Mouse (Mus musculus) hindbrain, embryonic 11.5 days (tissue): ENCODE measurements around the gene Rtbdn. TPM values are rescaled to one million over a fixed set of nuclear protein-coding genes. Genes with fewer than 3 reads are reported as not detected.
A peak's percentile ranks its signal among the peaks of the same experiment; 100 is the strongest.

Experiments used
- ATAC-seq: fragments of 200-750 bp; cut with Nextera tagmentation; 2 replicates; pipeline ENCODE4 v1.8.0; 2017; ENCODE audit warnings: mild to moderate bottlenecking, moderate TSS enrichment, moderate library complexity; ENCODE audit not compliant: low FRiP score
- DNase-seq: peaks from one replicate; pipeline ENCODE4 v3.0.0-alpha.2; 2015; ENCODE audit warnings: low spot score
- H3K27ac ChIP-seq: fragments of 300-500 bp; sonication (generic); 2 replicates; pipeline ENCODE4 v1.5.1; 2014; ENCODE audit warnings: mild to moderate bottlenecking, low read depth, low read length
- H3K27me3 ChIP-seq: fragments of 300-500 bp; sonication (generic); 2 replicates; pipeline ENCODE4 v1.6.1; 2014; ENCODE audit warnings: mild to moderate bottlenecking, low read length, moderate library complexity, mixed read lengths; ENCODE audit not compliant: control insufficient read depth, insufficient read depth
- H3K36me3 ChIP-seq: fragments of 300-500 bp; sonication (generic); 2 replicates; pipeline ENCODE4 v1.6.1; 2014; ENCODE audit warnings: mild to moderate bottlenecking, low read length, moderate library complexity, mixed read lengths; ENCODE audit not compliant: control insufficient read depth, insufficient read depth
- H3K4me1 ChIP-seq: fragments of 300-500 bp; sonication (generic); replicated peaks from 2 replicates; pipeline ENCODE4 v1.6.1; 2014; ENCODE audit warnings: low read length, mixed read lengths; ENCODE audit not compliant: control insufficient read depth, insufficient read depth
- H3K4me2 ChIP-seq: fragments of 300-500 bp; sonication (generic); replicated peaks from 2 replicates; pipeline ENCODE4 v1.6.1; 2014; ENCODE audit warnings: mild to moderate bottlenecking, low read depth, low read length
- H3K4me3 ChIP-seq: fragments of 300-500 bp; sonication (generic); 2 replicates; pipeline ENCODE4 v1.5.1; 2014; ENCODE audit warnings: low read depth, low read length
- H3K9ac ChIP-seq: fragments of 300-500 bp; sonication (generic); 2 replicates; pipeline ENCODE4 v1.6.1; 2014; ENCODE audit warnings: low read depth, low read length
- H3K9me3 ChIP-seq: fragments of 300-500 bp; sonication (generic); 2 replicates; pipeline ENCODE4 v1.6.1; 2016; ENCODE audit warnings: low read length; ENCODE audit not compliant: control insufficient read depth
- WGBS: fragments of 180-500 bp; shearing (Covaris S2); extraction: QIAGEN DNeasy Blood & Tissue Kit; methylation state at CpG from one replicate; pipeline ENCODE4 v1.1.7; 2014; 5-methylcytosine and 5-hydroxymethylcytosine counted together
- polyA plus RNA-seq: library from polyadenylated mRNA; unstranded; fragments of >200 nt; fragmentation: Nextera tagmentation; extraction: Ambion mirVana; gene quantifications from 2 replicates; pipeline ENCODE4 v1.2.1, GENCODE M21; 2014

Gene Rtbdn
- polyA plus RNA-seq, 1 experiment from 2014 or later: 0.14 TPM

DNA sequence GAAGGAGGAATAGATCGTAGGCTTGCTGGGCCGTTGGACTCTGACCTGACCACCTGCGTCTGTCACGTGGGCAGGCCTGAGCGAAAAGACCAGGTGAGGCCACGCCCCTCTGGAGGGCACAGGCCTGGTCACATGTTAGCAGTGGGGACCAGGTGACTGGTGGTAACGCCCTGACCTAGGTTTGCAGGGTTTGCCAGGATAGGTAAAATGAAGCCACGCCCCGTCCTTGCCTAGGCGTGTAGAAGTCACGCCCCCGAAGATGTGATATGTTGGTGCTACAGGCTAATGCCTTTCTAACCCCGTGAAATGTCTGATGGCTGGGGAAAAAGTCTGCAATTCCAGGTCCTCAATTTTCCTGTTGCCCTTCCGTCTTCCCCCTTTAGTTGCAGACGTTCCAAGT, 44.0 kb downstream of the Rtbdn start:
- H3K4me2 ChIP-seq: peak overlapping the region; percentile 84
- H3K9ac ChIP-seq: peak overlapping the region; percentile 76
- no peak overlapping the region for H3K27ac ChIP-seq
- no peaks in the 10 kb centered on the region for H3K36me3 ChIP-seq
- no peaks in the 10 kb centered on the region for H3K9me3 ChIP-seq
- H3K27me3 ChIP-seq: peaks cover 25% of the 10 kb centered on the region
- DNase-seq: peak; percentile 48
- under 1% methylated on average over 15 of the region's 15 CpGs for WGBS
- peak overlapping the region; percentile 52 for H3K4me3 ChIP-seq
- peaks cover 4% of the 10 kb centered on the region for H3K4me1 ChIP-seq
- ATAC-seq: peak; percentile 64

DNA sequence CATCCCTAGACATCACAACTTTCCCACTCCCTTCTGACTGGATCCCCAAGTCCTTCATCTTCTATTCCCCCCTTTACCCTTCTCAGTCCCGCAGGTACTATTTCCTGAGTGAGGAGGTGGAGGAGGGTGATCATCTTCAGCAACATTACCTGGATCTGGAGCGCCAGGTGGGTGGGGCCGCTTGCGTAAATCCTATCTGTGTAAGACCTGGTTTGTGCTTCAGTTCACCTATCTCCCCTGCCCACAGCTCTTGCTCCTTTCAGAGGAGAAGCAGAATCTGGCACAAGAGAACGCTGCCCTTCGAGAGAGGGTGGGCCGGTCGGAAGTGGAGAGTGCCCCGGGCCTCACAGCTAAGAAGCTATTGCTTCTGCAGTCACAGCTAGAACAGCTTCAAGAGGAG, 47.6 kb downstream of the Rtbdn start:
- H3K36me3 ChIP-seq: no peaks in the 10 kb centered on the region
- peaks cover 7% of the 10 kb centered on the region for H3K4me1 ChIP-seq
- WGBS: 98% methylated on average over 9 of the region's 9 CpGs
- no peaks in the 10 kb centered on the region for H3K9me3 ChIP-seq
- ATAC-seq (no peak), DNase-seq (no peak)
- H3K4me2 ChIP-seq: no peak overlapping the region
- no peak overlapping the region for H3K27ac ChIP-seq
- H3K27me3 ChIP-seq: peaks cover 10% of the 10 kb centered on the region
- no peak overlapping the region for H3K9ac ChIP-seq
- no peak overlapping the region for H3K4me3 ChIP-seq

DNA sequence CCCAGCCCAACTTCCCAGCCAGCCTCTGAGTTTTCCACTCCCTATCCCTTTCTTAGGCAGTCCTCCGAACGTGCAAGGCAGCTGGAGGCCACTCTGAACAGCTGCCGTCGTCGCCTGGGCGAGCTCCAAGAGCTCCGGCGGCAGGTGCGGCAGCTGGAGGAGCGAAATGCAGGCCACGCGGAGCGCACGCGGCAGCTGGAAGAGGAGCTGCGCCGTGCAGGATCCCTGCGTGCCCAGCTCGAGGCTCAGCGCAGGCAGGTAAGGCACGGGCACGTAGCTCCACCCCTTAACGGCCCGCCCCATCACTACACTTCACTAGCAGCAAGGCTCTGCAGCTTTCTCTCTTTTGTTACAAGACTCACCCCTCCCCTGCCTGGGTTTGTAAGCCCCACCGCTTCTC, 48.9 kb downstream of the Rtbdn start:
- WGBS: 24% methylated on average over 25 of the region's 25 CpGs
- peaks cover 6% of the 10 kb centered on the region for H3K4me1 ChIP-seq
- ATAC-seq: no peak
- H3K4me2 ChIP-seq: no peak overlapping the region
- H3K27ac ChIP-seq: no peak overlapping the region
- H3K27me3 ChIP-seq: peaks cover 10% of the 10 kb centered on the region
- H3K9me3 ChIP-seq: no peaks in the 10 kb centered on the region
- H3K9ac ChIP-seq: 0 out of 2 replicates have a peak overlapping the region, but pooled peaks have one; percentile 11
- H3K4me3 ChIP-seq: no peak overlapping the region
- no peaks in the 10 kb centered on the region for H3K36me3 ChIP-seq
- DNase-seq: peak; percentile 23

DNA sequence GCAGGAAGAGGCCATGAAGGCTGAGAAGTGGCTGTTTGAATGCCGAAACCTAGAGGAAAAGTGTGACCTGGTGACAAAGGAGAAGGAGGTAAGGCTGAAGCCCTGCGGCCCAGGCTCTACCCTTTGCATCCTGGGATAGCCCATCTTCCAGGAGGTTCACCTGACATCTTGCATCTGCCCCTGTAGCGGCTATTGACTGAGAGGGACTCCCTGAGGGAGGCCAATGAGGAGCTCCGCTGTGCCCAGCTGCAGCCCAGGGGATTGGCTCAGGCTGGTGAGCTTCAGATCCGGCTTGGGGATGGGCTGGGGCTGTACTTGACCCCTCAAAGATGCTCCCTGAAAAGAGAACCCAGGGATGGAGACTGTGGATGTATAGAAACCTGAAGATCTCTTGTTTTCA, 50.2 kb downstream of the Rtbdn start:
- no peak for ATAC-seq
- Histone ChIP-seq H3K4me3 (no peak overlapping the region), H3K27me3 (peaks cover 10% of the 10 kb centered on the region), H3K27ac (no peak overlapping the region), H3K4me1 (peaks cover 3% of the 10 kb centered on the region), H3K4me2 (no peak overlapping the region), H3K9ac (no peak overlapping the region), H3K36me3 (no peaks in the 10 kb centered on the region), H3K9me3 (no peaks in the 10 kb centered on the region)
- WGBS: 77% methylated on average over 5 of the region's 5 CpGs
- DNase-seq: no peak

DNA sequence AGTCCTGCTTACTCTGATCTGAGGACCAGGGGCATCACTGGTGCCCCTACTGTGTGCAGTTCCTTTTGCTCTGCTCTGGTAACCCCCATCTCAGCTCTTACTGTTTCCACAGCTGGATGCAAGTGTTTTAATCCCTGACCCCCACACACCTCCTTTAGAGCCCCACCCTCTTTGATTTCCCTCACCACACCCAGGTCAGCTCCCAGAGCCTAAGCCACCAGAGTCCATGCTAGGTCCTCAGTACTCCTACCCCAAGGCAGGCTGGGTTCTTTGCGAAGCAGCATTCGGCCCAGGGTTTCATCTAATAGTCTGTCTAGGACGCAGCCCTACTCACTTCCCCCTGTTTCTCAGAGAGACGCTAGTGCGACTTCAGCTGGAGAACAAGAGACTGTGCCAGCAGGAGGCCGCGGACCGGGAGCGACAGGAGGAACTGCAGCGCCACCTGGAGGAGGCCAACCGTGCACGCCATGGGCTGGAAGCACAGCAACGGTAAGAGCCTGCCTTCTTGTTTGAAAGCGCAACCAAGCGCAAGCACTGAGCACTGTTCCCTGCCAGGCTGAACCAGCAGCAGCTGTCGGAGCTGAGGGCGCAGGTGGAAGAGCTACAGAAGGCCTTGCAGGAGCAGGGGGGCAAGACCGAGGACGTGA, 51.0 kb downstream of the Rtbdn start:
- Histone ChIP-seq H3K36me3 (no peaks in the 10 kb centered on the region), H3K4me2 (peak overlapping the region; percentile 21; the same call in 1 of the 2 replicates), H3K4me1 (peaks cover 3% of the 10 kb centered on the region), H3K9me3 (no peaks in the 10 kb centered on the region), H3K9ac (peak overlapping the region; percentile 54; the same call in 1 of the 2 replicates), H3K27ac (no peak overlapping the region), H3K27me3 (peaks cover 10% of the 10 kb centered on the region), H3K4me3 (no peak overlapping the region)
- WGBS: 3% methylated on average over 18 of the region's 19 CpGs
- peak; percentile 80 for ATAC-seq
- DNase-seq: peak; percentile 94

Other genes starting within 250 kb of the Rtbdn start
- 5.3 and 5.4 TPM in 2 replicates for gene Lyl1, start 245.5 kb upstream of the Rtbdn start, polyA plus RNA-seq
- 2.3 and 2.9 TPM in 2 replicates for gene G430095P16Rik, start 224.0 kb upstream of the Rtbdn start, polyA plus RNA-seq
- 2.4 and 3.0 TPM in 2 replicates for gene Nfix, start 146.6 kb upstream of the Rtbdn start, polyA plus RNA-seq
- 6.2 and 7.1 TPM in 2 replicates for gene Dand5, start 124.2 kb upstream of the Rtbdn start, polyA plus RNA-seq
- 36.0 and 37.2 TPM in 2 replicates for gene Gadd45gip1, start 115.5 kb upstream of the Rtbdn start, polyA plus RNA-seq
- gene Rad23a, start 106.3 kb upstream of the Rtbdn start, polyA plus RNA-seq: 88.6 and 91.3 TPM in 2 replicates
- gene Calr, start 100.1 kb upstream of the Rtbdn start, polyA plus RNA-seq: 837 and 845 TPM in 2 replicates
- gene Farsa, start 90.0 kb upstream of the Rtbdn start, polyA plus RNA-seq: 89.6 and 91.4 TPM in 2 replicates
- 51.1 and 57.8 TPM in 2 replicates for gene Syce2, start 74.9 kb upstream of the Rtbdn start, polyA plus RNA-seq
- 29.2 and 30.5 TPM in 2 replicates for gene Gcdh, start 53.1 kb upstream of the Rtbdn start, polyA plus RNA-seq
- gene Klf1, start 45.1 kb upstream of the Rtbdn start, polyA plus RNA-seq: 12.0 and 14.8 TPM in 2 replicates
- gene Dnase2a, start 38.4 kb upstream of the Rtbdn start, polyA plus RNA-seq: 5.8 and 6.4 TPM in 2 replicates
- gene Mast1, start 9.6 kb upstream of the Rtbdn start, polyA plus RNA-seq: 10.2 and 11.4 TPM in 2 replicates
- gene Gm49661, start 22.4 kb downstream of the Rtbdn start, polyA plus RNA-seq: not detected in 2 replicates
- 1,367 and 1,409 TPM in 2 replicates for gene Prdx2, start 22.6 kb downstream of the Rtbdn start, polyA plus RNA-seq
- 98.5 and 104 TPM in 2 replicates for gene Rnaseh2a, start 22.8 kb downstream of the Rtbdn start, polyA plus RNA-seq
- gene Junb, start 31.7 kb downstream of the Rtbdn start, polyA plus RNA-seq: 6.2 and 6.4 TPM in 2 replicates
- gene Hook2, start 43.6 kb downstream of the Rtbdn start, polyA plus RNA-seq: 9.5 and 10.3 TPM in 2 replicates
- not detected in 2 replicates for gene Best2, start 67.5 kb downstream of the Rtbdn start, polyA plus RNA-seq
- gene Asna1, start 78.3 kb downstream of the Rtbdn start, polyA plus RNA-seq: 134 TPM in 2 replicates
- gene Trir, start 79.8 kb downstream of the Rtbdn start, polyA plus RNA-seq: 180 and 186 TPM in 2 replicates
- 18.8 and 24.6 TPM in 2 replicates for gene Tnpo2, start 89.9 kb downstream of the Rtbdn start, polyA plus RNA-seq
- gene Fbxw9, start 113.1 kb downstream of the Rtbdn start, polyA plus RNA-seq: 27.2 and 27.4 TPM in 2 replicates
- gene Gm5741, start 121.0 kb downstream of the Rtbdn start, polyA plus RNA-seq: not detected in 2 replicates
- 66.4 and 67.8 TPM in 2 replicates for gene Dhps, start 124.8 kb downstream of the Rtbdn start, polyA plus RNA-seq
- 116 and 123 TPM in 2 replicates for gene Wdr83os, start 133.7 kb downstream of the Rtbdn start, polyA plus RNA-seq
- 52.6 and 55.9 TPM in 2 replicates for gene Wdr83, start 134.3 kb downstream of the Rtbdn start, polyA plus RNA-seq
- 16.7 and 16.9 TPM in 2 replicates for gene Man2b1, start 136.3 kb downstream of the Rtbdn start, polyA plus RNA-seq
- 1.0 and 1.2 TPM in 2 replicates for gene Zfp791, start 176.1 kb downstream of the Rtbdn start, polyA plus RNA-seq
- gene Cks1brt, start 204.9 kb downstream of the Rtbdn start, polyA plus RNA-seq: not detected in 2 replicates